Mouse (Mus musculus) E14TG2a.4 (cell line): ENCODE results near the gene Stap2.

Source experiments
- H3K27me3 ChIP-seq: 2 replicates; pipeline ENCODE4 v1.6.1; 2014; ENCODE audit warnings: low read length, control low read depth; ENCODE audit not compliant: insufficient read depth
- H3K36me3 ChIP-seq: 2 replicates; pipeline ENCODE4 v1.6.1; 2014; ENCODE audit warnings: low read length, control low read depth; ENCODE audit not compliant: insufficient read depth
- H3K4me1 ChIP-seq: replicated peaks from 2 replicates; pipeline ENCODE4 v1.6.1; 2014; ENCODE audit warnings: low read depth, low read length, control low read depth
- H3K4me3 ChIP-seq: replicated peaks from 2 replicates; pipeline ENCODE4 v1.5.1; 2014; ENCODE audit warnings: mild to moderate bottlenecking, low read length
- H3K9me3 ChIP-seq: 2 replicates; pipeline ENCODE4 v1.6.1; 2014; ENCODE audit warnings: low read length, control low read depth
- CTCF ChIP-seq: conservative IDR thresholded peaks from 2 replicates; pipeline ENCODE4 v1.5.1; 2014; ENCODE audit warnings: low read length
- NANOG ChIP-seq: IDR thresholded peaks from 2 replicates; pipeline ENCODE4 v1.6.1; 2014; ENCODE audit warnings: borderline replicate concordance, low read length, mixed read lengths
- POU5F1 ChIP-seq: IDR thresholded peaks from 2 replicates; pipeline ENCODE4 v1.6.1; 2014; ENCODE audit warnings: low read length, borderline replicate concordance

Stap2 gene

GRCm38 (mm10) chr17:56030238-56030870, 25.0 kb upstream of the Stap2 start:
- Histone ChIP-seq H3K4me3 (no peak overlapping the region), H3K36me3 (peaks cover 92% of the 10 kb centered on the region), H3K4me1 (peaks cover 79% of the 10 kb centered on the region), H3K27me3 (no peaks in the 10 kb centered on the region), H3K9me3 (no peaks in the 10 kb centered on the region)
- TF ChIP-seq NANOG = no peak
- no peak for TF ChIP-seq CTCF
- no peak for TF ChIP-seq POU5F1

DNA sequence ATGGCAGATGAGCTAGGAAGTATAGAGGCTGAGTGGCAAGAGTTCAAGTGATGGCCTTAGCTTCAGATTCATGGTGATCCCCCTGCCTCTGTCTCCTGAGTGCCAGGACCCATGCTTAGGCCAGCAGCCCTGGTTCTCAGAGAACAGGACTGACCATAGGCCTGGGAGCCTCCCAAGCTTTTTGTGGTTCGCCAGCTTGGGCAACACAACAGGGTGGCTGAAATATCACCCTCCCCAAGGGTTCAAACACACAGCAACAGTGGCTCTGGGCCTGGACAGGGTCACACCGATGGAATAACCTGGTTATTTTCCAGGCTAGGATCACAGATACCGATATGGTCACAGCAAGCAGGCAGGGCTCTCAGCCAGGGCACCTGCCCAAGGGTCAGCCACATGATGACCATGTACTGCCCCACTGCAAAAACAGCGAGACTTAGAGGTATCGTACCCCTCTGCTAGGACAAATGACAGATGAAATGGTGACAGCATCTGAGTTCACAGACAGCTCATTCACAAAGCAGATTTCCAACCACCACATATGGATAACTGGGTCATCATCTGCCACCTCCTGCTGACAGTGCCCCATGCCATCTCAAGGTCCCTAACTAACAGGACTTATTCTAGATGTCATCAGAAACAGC, 22.5 kb upstream of the Stap2 start:
- Histone ChIP-seq H3K4me1 (peaks cover 78% of the 10 kb centered on the region), H3K36me3 (peaks cover 93% of the 10 kb centered on the region), H3K9me3 (no peaks in the 10 kb centered on the region), H3K27me3 (no peaks in the 10 kb centered on the region), H3K4me3 (no peak overlapping the region)
- TF ChIP-seq POU5F1 (no peak), CTCF (no peak), NANOG (no peak)

DNA sequence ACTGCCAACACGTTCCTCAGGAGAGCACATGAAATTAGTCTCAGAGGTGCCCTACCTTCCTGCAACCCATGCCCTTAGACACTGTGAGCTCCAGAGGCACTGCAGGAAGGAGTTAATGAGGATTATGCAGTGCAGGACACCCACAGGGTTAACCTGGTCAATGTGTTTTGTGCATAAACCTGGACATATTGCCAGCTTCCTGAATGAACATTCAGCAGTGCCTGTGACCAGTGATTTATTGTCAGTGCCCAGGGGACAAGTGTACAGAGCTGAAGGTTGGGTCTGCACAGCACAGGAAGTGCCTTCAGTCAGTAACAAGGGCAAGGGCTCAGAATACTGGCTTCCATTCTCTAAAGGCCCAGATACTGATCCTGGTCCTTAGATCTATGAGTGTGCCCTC, 21.5 kb upstream of the Stap2 start:
- Histone ChIP-seq H3K4me3 (no peak overlapping the region), H3K27me3 (no peaks in the 10 kb centered on the region), H3K4me1 (peaks cover 78% of the 10 kb centered on the region), H3K36me3 (peaks cover 96% of the 10 kb centered on the region), H3K9me3 (no peaks in the 10 kb centered on the region)
- TF ChIP-seq CTCF = no peak
- no peak for TF ChIP-seq POU5F1
- TF ChIP-seq NANOG = no peak

DNA sequence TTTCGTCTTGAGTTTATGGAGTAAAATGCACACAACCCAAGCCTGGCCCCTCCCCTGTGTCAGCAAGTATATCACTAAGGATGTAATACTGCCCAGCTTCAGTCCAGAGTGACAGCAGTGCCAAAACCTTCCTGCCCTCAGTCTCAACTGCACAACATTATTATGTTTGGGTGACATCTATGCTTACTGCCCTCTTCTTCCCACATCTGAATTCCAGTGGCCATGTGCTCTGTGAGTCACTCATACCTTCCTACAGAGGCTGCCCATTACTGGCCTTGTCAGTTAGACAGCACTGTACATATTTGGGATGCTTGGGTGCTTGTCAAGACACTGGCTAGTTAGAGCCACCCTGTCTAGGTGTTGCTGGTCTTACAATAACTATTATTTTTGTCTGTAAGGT, 20.9 kb upstream of the Stap2 start:
- no peak for TF ChIP-seq CTCF
- no peak for TF ChIP-seq POU5F1
- TF ChIP-seq NANOG = no peak
- Histone ChIP-seq H3K9me3 (no peaks in the 10 kb centered on the region), H3K36me3 (peaks cover 100% of the 10 kb centered on the region), H3K27me3 (no peaks in the 10 kb centered on the region), H3K4me1 (peaks cover 78% of the 10 kb centered on the region), H3K4me3 (no peak overlapping the region)

- Histone ChIP-seq H3K27me3 (no peaks in the 10 kb centered on the region), H3K9me3 (no peaks in the 10 kb centered on the region), H3K36me3 (peaks cover 100% of the 10 kb centered on the region), H3K4me1 (peaks cover 72% of the 10 kb centered on the region), H3K4me3 (no peak overlapping the region)
- TF ChIP-seq CTCF = no peak
- no peak for TF ChIP-seq NANOG
- no peak for TF ChIP-seq POU5F1
Observed at GRCm38 (mm10) chr17:56024931-56025330, 19.5 kb upstream of the Stap2 start.

DNA sequence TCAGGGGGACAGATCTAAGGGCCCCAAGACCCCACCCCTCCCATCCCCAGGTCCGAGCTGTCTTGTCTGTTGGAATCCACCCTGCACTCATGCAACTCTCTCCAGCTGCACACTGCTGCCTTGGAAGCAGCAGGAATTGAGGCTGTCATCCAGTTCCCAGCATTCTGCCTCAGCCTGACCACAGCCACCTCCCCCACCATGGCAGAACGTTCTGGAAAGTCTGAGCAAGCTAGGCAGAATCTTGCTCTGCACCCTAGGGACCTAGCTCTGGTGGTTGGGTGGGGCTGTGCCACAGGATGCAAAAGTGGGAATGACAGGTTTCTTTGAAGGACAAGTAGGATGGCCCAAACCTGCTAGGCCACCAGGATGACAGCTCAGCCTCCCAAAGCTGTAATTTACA, 19.1 kb upstream of the Stap2 start:
- H3K4me3 ChIP-seq = no peak overlapping the region
- no peaks in the 10 kb centered on the region for H3K27me3 ChIP-seq
- H3K36me3 ChIP-seq = peaks cover 100% of the 10 kb centered on the region
- no peaks in the 10 kb centered on the region for H3K9me3 ChIP-seq
- TF ChIP-seq POU5F1 (no peak), CTCF (no peak), NANOG (no peak)
- peaks cover 69% of the 10 kb centered on the region for H3K4me1 ChIP-seq

DNA sequence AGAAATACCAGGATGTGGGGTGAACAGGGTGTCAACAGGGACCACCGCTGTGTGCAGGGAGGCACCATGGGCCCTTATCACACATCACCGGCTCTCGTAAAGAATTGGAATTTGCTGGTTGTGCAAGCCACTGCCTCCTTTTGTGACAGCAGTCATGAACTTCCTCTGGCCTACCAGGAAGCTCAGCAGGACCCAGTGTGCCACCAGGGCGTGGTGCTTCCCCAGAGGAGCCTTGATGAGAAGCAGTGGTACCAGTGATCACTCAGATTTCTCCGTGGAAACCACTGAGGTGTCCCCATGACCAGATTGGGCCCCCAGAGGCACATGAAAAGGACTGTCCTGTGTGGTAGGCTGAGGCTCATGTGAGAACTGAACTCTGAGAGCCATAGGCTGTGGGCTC, 18.0 kb upstream of the Stap2 start:
- H3K9me3 ChIP-seq = no peaks in the 10 kb centered on the region
- H3K36me3 ChIP-seq = peaks cover 100% of the 10 kb centered on the region
- H3K4me1 ChIP-seq = peaks cover 70% of the 10 kb centered on the region
- no peaks in the 10 kb centered on the region for H3K27me3 ChIP-seq
- H3K4me3 ChIP-seq = no peak overlapping the region
- TF ChIP-seq POU5F1 = no peak
- no peak for TF ChIP-seq CTCF
- TF ChIP-seq NANOG = no peak

DNA sequence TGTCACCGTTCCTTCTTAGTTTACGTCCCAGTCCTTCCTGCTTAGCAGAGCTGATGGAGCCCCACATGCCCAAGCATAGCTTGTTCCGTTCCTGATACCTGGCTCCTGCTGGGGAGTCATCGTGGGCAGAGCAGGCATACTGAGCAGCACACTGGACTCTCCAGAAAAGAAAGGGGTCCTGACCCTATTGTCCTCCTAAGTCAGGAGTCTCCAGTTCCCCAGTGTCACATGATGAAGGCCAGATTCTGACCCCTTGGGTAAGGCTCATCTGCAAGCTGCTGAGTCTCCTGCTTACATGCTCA, 17.6 kb upstream of the Stap2 start:
- no peak for TF ChIP-seq NANOG
- TF ChIP-seq CTCF = no peak
- TF ChIP-seq POU5F1 = no peak

GRCm38 (mm10) chr17:56022131-56022988, 17.0 kb upstream of the Stap2 start:
- no peaks in the 10 kb centered on the region for H3K9me3 ChIP-seq
- no peak overlapping the region for H3K4me3 ChIP-seq
- TF ChIP-seq POU5F1 (no peak), NANOG (no peak), CTCF (no peak)
- H3K27me3 ChIP-seq = no peaks in the 10 kb centered on the region
- peaks cover 73% of the 10 kb centered on the region for H3K4me1 ChIP-seq
- peaks cover 100% of the 10 kb centered on the region for H3K36me3 ChIP-seq

More for the DNA sequence above, 17.6 kb upstream of the Stap2 start:
- H3K4me3 ChIP-seq = no peak overlapping the region
- peaks cover 100% of the 10 kb centered on the region for H3K36me3 ChIP-seq
- H3K27me3 ChIP-seq = no peaks in the 10 kb centered on the region
- H3K9me3 ChIP-seq = no peaks in the 10 kb centered on the region
- peaks cover 73% of the 10 kb centered on the region for H3K4me1 ChIP-seq
